Mouse (Mus musculus): ENCODE data around the gene Syt9. TPM values are rescaled to one million over a fixed set of nuclear protein-coding genes. Genes with fewer than 3 reads are reported as not detected.

Syt9 gene
- polyA plus RNA-seq, 1 experiment from 2014 or later: 3.7 TPM

DNA sequence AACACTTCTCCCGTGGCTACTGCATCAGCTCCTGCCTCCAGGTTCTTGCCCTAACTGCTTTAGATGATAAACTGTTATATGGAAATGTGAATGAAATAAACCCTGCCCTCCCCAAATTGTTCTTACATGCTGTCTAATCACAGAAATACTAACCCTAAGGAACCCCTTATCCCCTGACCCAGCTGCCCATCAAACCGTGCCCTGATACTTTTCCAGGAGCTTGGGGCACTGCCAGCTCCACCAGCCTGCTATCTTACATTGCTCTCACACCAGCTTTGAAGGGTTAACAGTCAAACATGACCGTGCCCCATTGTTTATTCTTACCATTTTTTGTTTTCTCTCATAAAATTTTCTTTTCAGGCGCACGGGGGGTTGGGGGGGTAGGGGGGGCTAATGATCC lies 158.8 kb downstream of the Syt9 start:
- Histone ChIP-seq H3K9ac (replicated peaks; ENCODE audit: low read length) (no peak overlapping the region), H3K27ac (ENCODE audit: low read length) (no peak overlapping the region), H3K4me2 (replicated peaks; ENCODE audit: low read depth, low read length) (no peak overlapping the region), H3K9me3 (ENCODE audit: low read length) (peaks cover 5% of the 10 kb centered on the region; the same call in 1 of the 2 replicates), H3K4me1 (ENCODE audit: insufficient read depth, low read length) (no peaks in the 10 kb centered on the region), H3K36me3 (ENCODE audit: insufficient read depth, low read length) (no peaks in the 10 kb centered on the region), H3K4me3 (ENCODE audit: low read length) (no peak overlapping the region), H3K27me3 (ENCODE audit: insufficient read depth, low read length) (no peaks in the 10 kb centered on the region)
- ATAC-seq (ENCODE audit: low FRiP score, low TSS enrichment): no peak
- WGBS: 52% methylated on average over 5 of the region's 5 CpGs

DNA sequence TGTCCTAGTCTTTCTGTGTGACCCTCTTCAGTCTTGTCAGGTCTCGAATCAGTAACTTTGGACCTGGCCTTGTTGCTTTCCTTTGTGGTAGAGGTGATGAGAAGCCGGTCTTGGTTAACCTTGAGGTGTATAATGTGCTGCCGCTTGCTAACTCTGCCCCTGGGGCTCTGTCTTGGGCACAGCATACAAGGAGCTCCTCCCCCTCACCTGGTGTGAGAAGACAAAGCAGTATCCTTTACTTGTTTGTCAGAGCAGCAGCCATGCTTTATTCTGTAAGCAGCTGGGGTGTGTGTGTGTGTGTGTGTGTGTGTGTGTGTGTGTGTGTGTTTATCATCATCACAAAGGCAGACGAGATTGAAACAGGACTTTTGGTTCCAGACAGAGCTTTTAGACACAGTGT lies 164.8 kb downstream of the Syt9 start:
- Histone ChIP-seq H3K27me3 (ENCODE audit: insufficient read depth, low read length) (no peaks in the 10 kb centered on the region), H3K9ac (replicated peaks; ENCODE audit: low read length) (no peak overlapping the region), H3K4me1 (ENCODE audit: insufficient read depth, low read length) (no peaks in the 10 kb centered on the region), H3K9me3 (ENCODE audit: low read length) (peaks cover 7% of the 10 kb centered on the region; the same call in 1 of the 2 replicates), H3K4me2 (replicated peaks; ENCODE audit: low read depth, low read length) (no peak overlapping the region), H3K36me3 (ENCODE audit: insufficient read depth, low read length) (no peaks in the 10 kb centered on the region), H3K4me3 (ENCODE audit: low read length) (no peak overlapping the region), H3K27ac (ENCODE audit: low read length) (no peak overlapping the region)
- ATAC-seq (ENCODE audit: low FRiP score, low TSS enrichment): no peak
- WGBS: 89% methylated on average over 4 of the region's 4 CpGs

DNA sequence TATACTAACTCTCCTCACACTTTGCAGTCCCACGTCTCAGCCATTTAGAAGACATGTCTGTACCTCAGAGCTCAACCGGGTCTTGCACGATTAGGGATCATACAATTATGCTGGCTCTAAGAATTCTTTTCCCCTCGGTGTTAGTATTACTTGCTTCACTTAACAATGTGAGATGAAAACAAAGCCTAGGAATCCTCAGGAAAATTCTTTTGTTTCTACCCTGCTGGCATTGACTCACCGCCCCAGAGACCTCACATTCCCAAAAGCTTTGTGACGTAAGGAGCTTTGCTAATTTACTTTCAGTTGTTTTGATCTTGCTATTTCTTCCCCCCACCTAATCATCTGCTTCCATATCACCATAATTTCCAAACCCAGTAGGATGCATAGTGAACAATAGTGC lies 166.0 kb downstream of the Syt9 start:
- no peaks in the 10 kb centered on the region for H3K4me1 ChIP-seq (ENCODE audit: insufficient read depth, low read length)
- peaks cover 3% of the 10 kb centered on the region; the same call in 1 of the 2 replicates for H3K9me3 ChIP-seq (ENCODE audit: low read length)
- H3K27me3 ChIP-seq (ENCODE audit: insufficient read depth, low read length): no peaks in the 10 kb centered on the region
- ATAC-seq (ENCODE audit: low FRiP score, low TSS enrichment): no peak
- no peak overlapping the region for H3K4me2 ChIP-seq (replicated peaks; ENCODE audit: low read depth, low read length)
- no peaks in the 10 kb centered on the region for H3K36me3 ChIP-seq (ENCODE audit: insufficient read depth, low read length)
- 68% methylated on average over 6 of the region's 6 CpGs for WGBS
- no peak overlapping the region for H3K27ac ChIP-seq (ENCODE audit: low read length)
- no peak overlapping the region for H3K4me3 ChIP-seq (ENCODE audit: low read length)
- no peak overlapping the region for H3K9ac ChIP-seq (replicated peaks; ENCODE audit: low read length)

DNA sequence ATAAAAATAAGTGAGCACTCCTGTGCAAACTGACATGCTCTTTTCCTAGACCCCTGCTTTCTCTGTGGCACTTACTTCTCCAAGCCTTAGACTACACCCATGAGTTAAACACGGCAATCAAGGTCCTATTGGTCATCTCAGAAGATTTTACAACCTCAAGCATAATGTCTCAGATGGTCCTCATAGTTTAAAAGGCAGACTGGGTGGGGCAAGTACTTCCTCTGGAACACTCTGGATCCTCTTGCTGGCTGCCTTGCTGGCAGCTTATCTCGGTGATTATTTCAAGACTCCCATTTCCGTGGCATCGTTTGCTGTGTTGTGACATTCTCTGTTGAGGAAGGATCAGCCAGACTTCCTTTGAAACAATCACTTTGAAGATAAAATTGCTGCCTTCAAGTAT lies 169.5 kb downstream of the Syt9 start:
- H3K9me3 ChIP-seq (ENCODE audit: low read length): no peaks in the 10 kb centered on the region
- WGBS: 38% methylated on average over 4 of the region's 4 CpGs
- no peaks in the 10 kb centered on the region for H3K27me3 ChIP-seq (ENCODE audit: insufficient read depth, low read length)
- H3K4me1 ChIP-seq (ENCODE audit: insufficient read depth, low read length): no peaks in the 10 kb centered on the region
- no peak overlapping the region for H3K9ac ChIP-seq (replicated peaks; ENCODE audit: low read length)
- no peak for ATAC-seq (ENCODE audit: low FRiP score, low TSS enrichment)
- no peak overlapping the region for H3K4me2 ChIP-seq (replicated peaks; ENCODE audit: low read depth, low read length)
- no peak overlapping the region for H3K27ac ChIP-seq (ENCODE audit: low read length)
- no peak overlapping the region for H3K4me3 ChIP-seq (ENCODE audit: low read length)
- H3K36me3 ChIP-seq (ENCODE audit: insufficient read depth, low read length): no peaks in the 10 kb centered on the region

DNA sequence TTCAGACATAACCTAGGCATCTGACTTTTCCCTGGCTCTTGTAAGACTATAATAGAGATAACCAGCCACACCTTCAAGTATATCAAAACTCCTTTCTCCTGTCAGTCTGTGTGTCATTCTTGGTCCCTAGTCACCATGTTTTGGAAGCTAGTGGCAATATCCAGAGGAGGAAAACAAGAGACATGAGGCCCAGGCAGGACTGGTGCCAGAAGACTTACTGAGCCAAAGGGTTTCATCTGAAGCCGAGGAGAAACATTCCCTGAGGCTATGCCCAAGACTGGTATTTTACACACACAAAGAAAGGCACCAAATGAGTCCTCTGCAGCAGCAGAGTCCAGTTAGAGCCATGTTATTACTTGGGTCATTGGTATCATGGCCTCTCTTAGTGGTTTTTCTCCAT lies 174.5 kb downstream of the Syt9 start:
- Histone ChIP-seq H3K4me2 (replicated peaks; ENCODE audit: low read depth, low read length) (no peak overlapping the region), H3K9me3 (ENCODE audit: low read length) (no peaks in the 10 kb centered on the region), H3K4me3 (ENCODE audit: low read length) (no peak overlapping the region), H3K27ac (ENCODE audit: low read length) (no peak overlapping the region), H3K36me3 (ENCODE audit: insufficient read depth, low read length) (no peaks in the 10 kb centered on the region), H3K4me1 (ENCODE audit: insufficient read depth, low read length) (no peaks in the 10 kb centered on the region), H3K27me3 (ENCODE audit: insufficient read depth, low read length) (no peaks in the 10 kb centered on the region), H3K9ac (replicated peaks; ENCODE audit: low read length) (no peak overlapping the region)
- ATAC-seq (ENCODE audit: low FRiP score, low TSS enrichment): no peak
- WGBS: 79% methylated on average over 1 of the region's 1 CpGs

DNA sequence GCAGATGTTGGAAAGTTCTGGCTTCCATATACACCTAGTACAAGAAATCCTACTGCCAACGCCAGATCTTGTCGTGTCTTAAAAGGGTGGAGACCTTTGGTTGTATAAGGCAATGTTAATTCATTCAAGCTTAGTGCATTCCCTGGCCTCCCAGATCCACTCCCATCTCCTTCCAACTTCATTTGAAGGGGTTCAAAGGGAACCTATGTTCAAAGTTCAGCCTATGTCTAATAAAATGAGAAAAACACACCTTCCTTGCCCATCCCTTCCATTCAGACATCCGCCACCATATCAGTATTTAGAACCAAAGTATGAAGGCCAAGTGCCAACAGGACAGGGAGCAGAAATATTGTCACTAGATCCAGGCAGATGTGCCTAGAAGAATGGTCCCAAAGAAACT lies 177.3 kb downstream of the Syt9 start:
- no peak overlapping the region for H3K4me3 ChIP-seq (ENCODE audit: low read length)
- H3K9ac ChIP-seq (replicated peaks; ENCODE audit: low read length): no peak overlapping the region
- no peaks in the 10 kb centered on the region for H3K4me1 ChIP-seq (ENCODE audit: insufficient read depth, low read length)
- H3K27ac ChIP-seq (ENCODE audit: low read length): no peak overlapping the region
- no peak overlapping the region for H3K4me2 ChIP-seq (replicated peaks; ENCODE audit: low read depth, low read length)
- no peaks in the 10 kb centered on the region for H3K27me3 ChIP-seq (ENCODE audit: insufficient read depth, low read length)
- ATAC-seq (ENCODE audit: low FRiP score, low TSS enrichment): no peak
- no peaks in the 10 kb centered on the region for H3K9me3 ChIP-seq (ENCODE audit: low read length)
- 92% methylated on average over 3 of the region's 3 CpGs for WGBS
- H3K36me3 ChIP-seq (ENCODE audit: insufficient read depth, low read length): no peaks in the 10 kb centered on the region

DNA sequence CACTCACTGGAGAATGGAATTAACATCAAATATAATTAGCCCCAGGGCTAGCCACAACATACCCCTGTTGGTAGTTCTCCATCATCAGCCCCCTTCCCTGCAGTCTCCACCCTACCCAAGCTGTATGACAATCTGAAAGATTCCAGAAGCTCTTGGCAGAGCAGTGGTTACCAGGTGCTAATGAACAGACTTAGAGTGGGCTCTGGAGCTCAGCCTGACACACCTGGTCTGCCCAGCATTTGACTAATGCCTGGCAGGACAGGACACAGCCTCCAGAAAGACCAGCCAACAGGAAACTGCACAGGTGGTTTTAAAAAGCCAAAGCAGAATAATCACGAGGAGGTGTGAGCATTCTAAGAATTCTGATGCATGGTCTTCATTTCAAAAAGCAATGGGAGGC lies 182.9 kb downstream of the Syt9 start:
- ATAC-seq (ENCODE audit: low FRiP score, low TSS enrichment): no peak
- Histone ChIP-seq H3K9ac (replicated peaks; ENCODE audit: low read length) (no peak overlapping the region), H3K4me3 (ENCODE audit: low read length) (no peak overlapping the region), H3K4me2 (replicated peaks; ENCODE audit: low read depth, low read length) (no peak overlapping the region), H3K27ac (ENCODE audit: low read length) (no peak overlapping the region), H3K27me3 (ENCODE audit: insufficient read depth, low read length) (no peaks in the 10 kb centered on the region), H3K9me3 (ENCODE audit: low read length) (no peaks in the 10 kb centered on the region), H3K4me1 (ENCODE audit: insufficient read depth, low read length) (no peaks in the 10 kb centered on the region), H3K36me3 (ENCODE audit: insufficient read depth, low read length) (no peaks in the 10 kb centered on the region)
- WGBS: 67% methylated on average over 1 of the region's 1 CpGs

DNA sequence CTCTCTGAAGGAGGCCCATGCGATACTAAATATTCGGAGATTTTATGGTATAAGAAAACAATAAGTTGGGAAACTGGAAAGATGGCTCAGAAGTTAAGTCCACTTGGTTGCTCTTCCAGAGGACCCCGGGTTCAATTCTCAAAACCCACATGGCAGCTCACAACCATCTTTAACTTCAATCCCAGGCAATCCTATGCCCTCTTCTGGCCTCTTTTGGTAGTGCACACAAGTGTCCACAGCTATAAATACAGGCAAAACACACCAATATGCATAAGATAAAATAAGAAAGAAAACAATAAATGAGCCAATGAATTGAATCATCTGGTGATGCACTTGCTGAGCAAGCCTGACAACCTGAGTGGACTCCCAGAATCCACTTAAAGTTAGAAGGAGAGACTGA lies 185.4 kb downstream of the Syt9 start:
- Histone ChIP-seq H3K4me3 (ENCODE audit: low read length) (no peak overlapping the region), H3K27ac (ENCODE audit: low read length) (no peak overlapping the region), H3K9me3 (ENCODE audit: low read length) (no peaks in the 10 kb centered on the region), H3K36me3 (ENCODE audit: insufficient read depth, low read length) (no peaks in the 10 kb centered on the region), H3K27me3 (ENCODE audit: insufficient read depth, low read length) (no peaks in the 10 kb centered on the region), H3K9ac (replicated peaks; ENCODE audit: low read length) (no peak overlapping the region), H3K4me1 (ENCODE audit: insufficient read depth, low read length) (no peaks in the 10 kb centered on the region), H3K4me2 (replicated peaks; ENCODE audit: low read depth, low read length) (no peak overlapping the region)
- WGBS: 85% methylated on average over 3 of the region's 3 CpGs
- ATAC-seq (ENCODE audit: low FRiP score, low TSS enrichment): no peak

DNA sequence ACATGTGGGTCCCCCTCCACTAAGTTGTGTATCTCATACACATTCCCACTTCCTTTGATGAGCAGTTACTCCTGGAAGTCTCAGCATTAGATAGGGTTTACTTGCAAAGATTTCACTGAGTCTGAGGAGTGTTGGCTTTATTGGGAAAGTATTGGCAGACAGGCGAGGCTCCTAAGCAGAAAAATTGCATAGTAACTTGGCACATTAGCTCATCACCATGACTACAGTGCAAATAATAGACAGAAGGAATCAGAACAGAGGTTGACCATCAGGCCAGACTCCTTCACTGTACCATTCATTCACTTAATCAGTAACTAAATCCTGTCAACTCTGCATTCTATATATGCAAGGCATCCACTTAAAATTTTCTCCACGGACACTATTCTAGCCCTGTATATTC lies 190.1 kb downstream of the Syt9 start:
- Histone ChIP-seq H3K27ac (ENCODE audit: low read length) (no peak overlapping the region), H3K9me3 (ENCODE audit: low read length) (no peaks in the 10 kb centered on the region), H3K36me3 (ENCODE audit: insufficient read depth, low read length) (no peaks in the 10 kb centered on the region), H3K4me1 (ENCODE audit: insufficient read depth, low read length) (peaks cover 14% of the 10 kb centered on the region), H3K27me3 (ENCODE audit: insufficient read depth, low read length) (no peaks in the 10 kb centered on the region), H3K9ac (replicated peaks; ENCODE audit: low read length) (no peak overlapping the region), H3K4me2 (replicated peaks; ENCODE audit: low read depth, low read length) (no peak overlapping the region), H3K4me3 (ENCODE audit: low read length) (no peak overlapping the region)
- no peak for ATAC-seq (ENCODE audit: low FRiP score, low TSS enrichment)
- WGBS: 72% methylated on average over 2 of the region's 2 CpGs

DNA sequence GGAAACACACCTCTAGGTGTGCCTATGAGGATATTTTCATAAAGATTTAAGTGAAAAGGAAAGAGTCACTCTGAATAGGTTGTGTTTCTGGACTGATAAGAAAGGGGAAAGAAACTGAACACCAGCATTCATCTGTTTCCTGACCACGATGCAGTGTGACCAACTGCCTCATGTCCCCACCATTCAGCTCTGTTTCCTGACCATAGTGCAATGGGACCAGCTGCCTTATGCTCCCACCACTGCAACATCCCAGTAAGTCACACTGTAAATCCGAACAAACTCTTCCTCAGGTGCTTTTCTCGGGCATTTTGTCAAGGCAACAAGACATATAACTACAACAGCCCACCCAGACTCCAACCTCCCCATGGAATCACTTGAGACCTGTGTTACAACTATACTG lies 191.1 kb downstream of the Syt9 start:
- H3K9me3 ChIP-seq (ENCODE audit: low read length): no peaks in the 10 kb centered on the region
- ATAC-seq (ENCODE audit: low FRiP score, low TSS enrichment): no peak
- no peak overlapping the region for H3K4me3 ChIP-seq (ENCODE audit: low read length)
- H3K27ac ChIP-seq (ENCODE audit: low read length): no peak overlapping the region
- H3K4me1 ChIP-seq (ENCODE audit: insufficient read depth, low read length): peaks cover 16% of the 10 kb centered on the region
- WGBS: 81% methylated on average over 3 of the region's 3 CpGs
- H3K27me3 ChIP-seq (ENCODE audit: insufficient read depth, low read length): no peaks in the 10 kb centered on the region
- no peak overlapping the region for H3K9ac ChIP-seq (replicated peaks; ENCODE audit: low read length)
- no peak overlapping the region for H3K4me2 ChIP-seq (replicated peaks; ENCODE audit: low read depth, low read length)
- no peaks in the 10 kb centered on the region for H3K36me3 ChIP-seq (ENCODE audit: insufficient read depth, low read length)

DNA sequence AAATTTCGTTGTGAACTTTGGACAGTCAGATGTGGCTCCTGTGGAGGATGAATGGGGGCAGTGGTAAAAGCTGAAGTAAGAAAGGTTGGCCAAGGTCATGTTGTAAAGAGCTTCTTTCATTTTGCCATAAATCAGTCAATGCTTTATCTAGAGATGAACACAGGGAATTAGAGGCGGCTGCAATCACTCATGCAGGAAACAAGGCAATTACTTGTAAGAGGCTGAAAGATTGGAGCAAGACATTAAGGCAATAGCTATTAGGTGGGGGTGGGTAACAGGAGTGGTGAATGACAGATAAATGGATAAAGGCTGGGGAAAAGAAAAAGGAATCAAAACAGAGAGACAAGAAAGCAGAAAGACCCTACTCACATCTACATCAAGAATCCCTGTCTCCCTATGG lies 193.2 kb downstream of the Syt9 start:
- Histone ChIP-seq H3K4me1 (ENCODE audit: insufficient read depth, low read length) (peaks cover 22% of the 10 kb centered on the region), H3K27me3 (ENCODE audit: insufficient read depth, low read length) (no peaks in the 10 kb centered on the region), H3K4me3 (ENCODE audit: low read length) (no peak overlapping the region), H3K9me3 (ENCODE audit: low read length) (no peaks in the 10 kb centered on the region), H3K36me3 (ENCODE audit: insufficient read depth, low read length) (no peaks in the 10 kb centered on the region), H3K27ac (ENCODE audit: low read length) (no peak overlapping the region), H3K9ac (replicated peaks; ENCODE audit: low read length) (no peak overlapping the region), H3K4me2 (replicated peaks; ENCODE audit: low read depth, low read length) (no peak overlapping the region)
- no peak for ATAC-seq (ENCODE audit: low FRiP score, low TSS enrichment)
- whole genome bisulfite sequencing: 9% methylated on average over 2 of the region's 2 CpGs

Measured in kidney, embryonic 16.5 days (tissue).